Mouse (Mus musculus) forebrain, embryonic 14.5 days (tissue): ENCODE measurements around the gene Myt1. TPM values are rescaled to one million over a fixed set of nuclear protein-coding genes. Genes with fewer than 3 reads are reported as not detected.

Experiments
- ATAC-seq: fragments of 200-750 bp; cut with Nextera tagmentation; 2 replicates; pipeline ENCODE4 v1.8.0; 2017; ENCODE audit warnings: mild to moderate bottlenecking, moderate library complexity
- DNase-seq: peaks from one replicate; pipeline ENCODE4 v3.0.0-alpha.2; 2015; ENCODE audit warnings: low spot score
- H3K27ac ChIP-seq: fragments of 300-500 bp; sonication (generic); 2 replicates; pipeline ENCODE4 v1.5.1; 2014; ENCODE audit warnings: low read depth, mild to moderate bottlenecking, control low read depth, low read length, moderate library complexity
- H3K27me3 ChIP-seq: fragments of 300-500 bp; sonication (generic); replicated peaks from 2 replicates; pipeline ENCODE4 v1.6.1; 2014; ENCODE audit warnings: low read length, control low read depth, mixed read lengths; ENCODE audit not compliant: control insufficient read depth, insufficient read depth
- H3K36me3 ChIP-seq: fragments of 300-500 bp; sonication (generic); 2 replicates; pipeline ENCODE4 v1.6.1; 2014; ENCODE audit warnings: low read length, control low read depth; ENCODE audit not compliant: control insufficient read depth, insufficient read depth
- H3K4me1 ChIP-seq: fragments of 300-500 bp; sonication (generic); 2 replicates; pipeline ENCODE4 v1.6.1; 2014; ENCODE audit warnings: antibody characterized with exemption, low read length, control low read depth; ENCODE audit not compliant: control insufficient read depth, insufficient read depth
- H3K4me2 ChIP-seq: fragments of 300-500 bp; sonication (generic); 2 replicates; pipeline ENCODE4 v1.6.1; 2014; ENCODE audit warnings: mild to moderate bottlenecking, control low read depth, low read length
- H3K4me3 ChIP-seq: fragments of 300-500 bp; sonication (generic); 2 replicates; pipeline ENCODE4 v1.5.1; 2014; ENCODE audit warnings: low read depth, low read length, control low read depth
- H3K9ac ChIP-seq: fragments of 300-500 bp; sonication (generic); 2 replicates; pipeline ENCODE4 v1.6.1; 2014; ENCODE audit warnings: mild to moderate bottlenecking, low read length, control low read depth, moderate library complexity
- H3K9me3 ChIP-seq: fragments of 300-500 bp; sonication (generic); replicated peaks from 2 replicates; pipeline ENCODE4 v1.6.1; 2016; ENCODE audit warnings: low read length, control low read depth, mixed read lengths; ENCODE audit not compliant: control insufficient read depth
- WGBS: fragments of 180-500 bp; shearing (Covaris S2); extraction: QIAGEN DNeasy Blood & Tissue Kit; methylation state at CpG from one replicate; pipeline ENCODE4 v1.1.7; 2014; 5-methylcytosine and 5-hydroxymethylcytosine counted together
- polyA plus RNA-seq: library from polyadenylated mRNA; unstranded; fragments of >200 nt; fragmentation: Nextera tagmentation; extraction: Ambion mirVana; gene quantifications from 2 replicates; pipeline ENCODE4 v1.2.1, GENCODE M21; 2014

The Myt1 gene
- 22.3 and 23.5 TPM in 2 replicates for polyA plus RNA-seq

DNA sequence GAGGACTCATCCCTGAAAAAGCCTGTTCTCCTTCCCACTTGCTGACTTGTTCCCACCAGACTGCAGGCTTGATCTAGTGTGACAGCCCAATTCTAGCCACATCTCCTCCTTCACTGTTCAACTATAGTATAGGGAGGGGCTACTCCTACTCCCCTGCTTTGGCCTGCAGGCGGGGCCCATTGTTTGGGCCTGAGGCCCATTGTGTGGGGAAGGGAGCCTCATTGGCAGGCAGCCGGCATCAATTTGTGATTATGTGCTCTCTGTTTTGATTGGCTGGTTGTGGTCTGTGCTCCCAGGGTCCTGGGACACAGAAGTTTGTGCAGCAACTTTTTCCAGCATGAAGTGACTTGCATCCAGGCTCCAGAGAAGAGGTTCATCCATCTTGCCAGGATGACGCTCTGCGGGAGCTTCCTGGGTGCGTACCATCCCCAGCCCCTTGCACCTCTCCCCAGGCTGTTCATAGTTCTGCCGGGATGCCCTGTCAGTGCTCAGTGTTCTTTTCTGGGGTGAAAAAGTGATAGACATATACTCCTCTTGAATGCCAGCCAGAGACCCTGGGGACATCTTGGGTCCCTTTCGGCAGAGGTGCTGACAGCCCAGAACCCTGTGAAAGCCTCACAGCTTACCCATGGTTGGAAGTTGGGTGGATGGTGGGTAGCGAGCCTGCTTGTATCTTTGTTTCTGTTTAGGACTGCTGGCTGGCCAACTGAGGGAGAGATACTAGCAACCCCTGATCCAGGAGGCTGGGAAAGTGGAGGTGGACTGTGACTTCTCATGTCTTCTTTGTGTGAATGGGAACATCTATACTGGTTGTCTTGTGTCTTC is at the start of gene Myt1:
TSS of gene Myt1 (plus strand) at position 327 of the 825 bp plus-strand sequence.
- H3K4me3 ChIP-seq: peak within 1 kb of the TSS; percentile 44
- WGBS: 5% methylated on average over 8 of the region's 8 CpGs
- ATAC-seq: peak; percentile 56

GRCm38 (mm10) chr2:181713749-181714148 is 49.4 kb upstream of the Myt1 start:
- Histone ChIP-seq H3K9me3 (no peaks in the 10 kb centered on the region), H3K27ac (peak overlapping the region; percentile 80), H3K4me3 (no peak overlapping the region), H3K4me1 (peaks cover 19% of the 10 kb centered on the region), H3K27me3 (no peaks in the 10 kb centered on the region), H3K36me3 (peaks cover 6% of the 10 kb centered on the region), H3K4me2 (peak overlapping the region; percentile 59), H3K9ac (0 out of 2 replicates have a peak overlapping the region, but pooled peaks have one; percentile 73)
- peak; percentile 79 for DNase-seq
- 71% methylated on average over 1 of the region's 1 CpGs for WGBS
- ATAC-seq: peak; percentile 73; the same call in 1 of the 2 replicates

More for the DNA sequence above, at the start of gene Myt1:
- Histone ChIP-seq H3K4me1 (peaks cover 49% of the 10 kb centered on the region), H3K36me3 (no peaks in the 10 kb centered on the region), H3K27me3 (no peaks in the 10 kb centered on the region), H3K27ac (peak within 1 kb of the TSS; percentile 89), H3K9ac (peak within 1 kb of the TSS; percentile 52), H3K4me2 (peak within 1 kb of the TSS; percentile 70), H3K9me3 (no peaks in the 10 kb centered on the region)
- DNase-seq: peak; percentile 91

DNA sequence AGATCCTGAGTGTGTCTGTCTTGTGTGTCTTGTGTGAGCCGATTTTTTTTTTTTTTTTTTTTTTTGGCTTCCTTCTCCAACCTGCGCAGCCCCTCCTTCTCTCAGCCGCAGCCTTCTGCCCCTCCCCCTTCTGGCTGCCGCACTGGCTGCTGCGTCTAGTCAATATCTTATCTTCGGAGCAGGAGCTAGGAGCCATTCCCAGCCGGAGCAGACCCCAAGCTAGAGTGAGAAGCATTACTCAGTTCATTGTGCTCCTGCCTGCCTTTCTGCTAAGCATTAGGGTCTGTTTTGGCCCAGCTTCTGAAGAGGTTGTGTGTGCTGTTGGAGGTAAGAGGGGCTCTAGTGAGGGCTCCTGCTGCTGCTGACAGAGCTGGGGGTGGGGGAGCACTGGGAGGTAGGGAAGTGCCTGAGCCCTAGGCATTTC is 48.2 kb upstream of the Myt1 start, which contains the start of gene Oprl1:
TSS of gene Oprl1 (plus strand) at position 114 of the 424 bp plus-strand sequence.
- peak within 1 kb of the TSS; percentile 80 for H3K27ac ChIP-seq
- ATAC-seq: peak; percentile 84
- H3K4me2 ChIP-seq: peak within 1 kb of the TSS; percentile 59
- peak within 1 kb of the TSS; percentile 40 for H3K4me3 ChIP-seq
- H3K9ac ChIP-seq: peak within 1 kb of the TSS; percentile 73
- WGBS: 0% methylated on average over 7 of the region's 7 CpGs
- peaks cover 19% of the 10 kb centered on the region for H3K4me1 ChIP-seq
- peaks cover 18% of the 10 kb centered on the region for H3K36me3 ChIP-seq
- peak; percentile 85 for DNase-seq
- H3K27me3 ChIP-seq: no peaks in the 10 kb centered on the region
- no peaks in the 10 kb centered on the region for H3K9me3 ChIP-seq

GRCm38 (mm10) chr2:181715382-181715781 is 47.8 kb upstream of the Myt1 start:
- Histone ChIP-seq H3K9me3 (no peaks in the 10 kb centered on the region), H3K9ac (peak overlapping the region; percentile 73), H3K4me1 (peaks cover 19% of the 10 kb centered on the region), H3K36me3 (peaks cover 21% of the 10 kb centered on the region), H3K27ac (peak overlapping the region; percentile 80), H3K4me2 (peak overlapping the region; percentile 59), H3K4me3 (peak overlapping the region; percentile 40), H3K27me3 (no peaks in the 10 kb centered on the region)
- 61% methylated on average over 3 of the region's 3 CpGs for WGBS
- DNase-seq (no peak), ATAC-seq (peak; percentile 13)

DNA sequence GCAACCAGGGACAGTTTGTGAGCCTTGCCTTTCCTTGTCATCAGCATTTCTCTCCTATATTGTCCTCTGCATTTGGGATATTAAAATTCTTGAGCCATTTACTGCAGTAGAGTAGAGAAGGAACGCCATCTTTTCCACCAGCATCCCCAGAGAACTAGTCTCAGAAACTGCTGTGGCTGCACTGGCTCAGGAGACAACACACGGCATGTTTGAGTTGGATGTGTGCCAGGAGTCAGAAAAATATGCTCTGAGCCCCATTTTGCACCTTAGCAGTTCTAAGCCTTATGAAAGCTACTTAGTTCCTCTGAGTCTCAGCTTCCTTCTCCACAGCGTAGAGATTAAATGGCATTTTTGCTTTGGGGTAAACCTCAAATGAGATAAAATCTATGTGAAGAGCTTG is 46.1 kb upstream of the Myt1 start:
- WGBS: 70% methylated on average over 3 of the region's 3 CpGs
- H3K4me1 ChIP-seq: peaks cover 19% of the 10 kb centered on the region
- H3K9ac ChIP-seq: no peak overlapping the region
- no peak overlapping the region for H3K4me3 ChIP-seq
- peak overlapping the region; percentile 59; the same call in 1 of the 2 replicates for H3K4me2 ChIP-seq
- no peak for ATAC-seq
- H3K36me3 ChIP-seq: peaks cover 24% of the 10 kb centered on the region
- no peaks in the 10 kb centered on the region for H3K9me3 ChIP-seq
- peak; percentile 29 for DNase-seq
- no peak overlapping the region for H3K27ac ChIP-seq
- no peaks in the 10 kb centered on the region for H3K27me3 ChIP-seq

DNA sequence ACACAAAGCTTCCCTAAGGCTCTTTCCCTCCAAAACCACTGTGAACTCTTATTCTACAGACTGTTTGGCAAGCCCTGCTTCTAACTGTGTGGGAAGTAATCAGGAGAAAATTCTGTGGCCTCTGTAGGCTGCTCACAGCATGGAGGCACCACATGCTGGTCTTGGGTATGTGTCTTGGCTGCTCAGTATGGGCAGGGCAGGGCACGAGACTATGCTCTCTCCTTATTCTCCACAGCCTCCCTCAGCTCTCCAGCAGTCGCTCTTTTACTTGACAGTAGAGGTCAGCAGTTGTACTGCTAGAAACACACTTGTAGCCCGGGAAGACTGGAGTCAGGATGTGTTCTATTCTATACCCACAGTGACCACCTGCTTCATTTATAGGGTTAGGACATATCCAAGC is 43.1 kb upstream of the Myt1 start:
- DNase-seq: no peak
- Histone ChIP-seq H3K4me1 (peaks cover 5% of the 10 kb centered on the region; the same call in 1 of the 2 replicates), H3K27ac (no peak overlapping the region), H3K9ac (no peak overlapping the region), H3K4me3 (no peak overlapping the region), H3K4me2 (no peak overlapping the region), H3K27me3 (no peaks in the 10 kb centered on the region), H3K9me3 (no peaks in the 10 kb centered on the region), H3K36me3 (peaks cover 24% of the 10 kb centered on the region)
- WGBS: 33% methylated on average over 3 of the region's 3 CpGs
- ATAC-seq: no peak

DNA sequence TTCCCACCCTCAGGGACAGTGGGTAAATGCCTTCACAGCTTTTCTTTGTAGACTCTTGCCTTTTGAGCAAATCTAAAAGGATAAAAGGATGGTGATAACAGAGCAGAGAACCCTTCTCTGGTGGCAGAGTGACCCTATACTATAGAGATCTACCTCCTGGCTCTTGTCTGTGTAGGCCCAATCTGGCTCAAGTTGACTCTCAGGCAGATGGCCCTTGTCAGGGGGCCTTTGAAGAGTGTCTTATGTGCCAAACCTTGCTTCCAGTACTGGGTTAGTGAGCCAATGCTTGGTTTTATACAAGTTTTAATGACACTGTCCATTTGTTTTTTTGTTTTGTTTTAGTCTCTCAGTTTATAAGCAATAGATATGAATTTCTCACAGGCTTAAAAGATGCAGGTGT is 41.9 kb upstream of the Myt1 start:
- no peak for DNase-seq

GRCm38 (mm10) chr2:181722213-181722612 is 40.9 kb upstream of the Myt1 start:
- WGBS: 8% methylated on average over 3 of the region's 3 CpGs
- H3K4me2 ChIP-seq: no peak overlapping the region
- H3K4me3 ChIP-seq: no peak overlapping the region
- H3K27me3 ChIP-seq: no peaks in the 10 kb centered on the region
- DNase-seq: peak; percentile 76
- peaks cover 1% of the 10 kb centered on the region; the same call in 1 of the 2 replicates for H3K4me1 ChIP-seq
- peak; percentile 44; the same call in 1 of the 2 replicates for ATAC-seq
- H3K36me3 ChIP-seq: peaks cover 33% of the 10 kb centered on the region
- H3K27ac ChIP-seq: no peak overlapping the region
- no peaks in the 10 kb centered on the region for H3K9me3 ChIP-seq
- H3K9ac ChIP-seq: no peak overlapping the region

More for the DNA sequence above, 41.9 kb upstream of the Myt1 start:
- Histone ChIP-seq H3K9me3 (no peaks in the 10 kb centered on the region), H3K27ac (no peak overlapping the region), H3K9ac (no peak overlapping the region), H3K36me3 (peaks cover 25% of the 10 kb centered on the region), H3K4me3 (no peak overlapping the region), H3K27me3 (no peaks in the 10 kb centered on the region), H3K4me2 (no peak overlapping the region), H3K4me1 (peaks cover 3% of the 10 kb centered on the region; the same call in 1 of the 2 replicates)
- ATAC-seq: no peak
